Comparison of ENCODE assay signal across 32 mouse cellular contexts in the genomic region with DNA sequence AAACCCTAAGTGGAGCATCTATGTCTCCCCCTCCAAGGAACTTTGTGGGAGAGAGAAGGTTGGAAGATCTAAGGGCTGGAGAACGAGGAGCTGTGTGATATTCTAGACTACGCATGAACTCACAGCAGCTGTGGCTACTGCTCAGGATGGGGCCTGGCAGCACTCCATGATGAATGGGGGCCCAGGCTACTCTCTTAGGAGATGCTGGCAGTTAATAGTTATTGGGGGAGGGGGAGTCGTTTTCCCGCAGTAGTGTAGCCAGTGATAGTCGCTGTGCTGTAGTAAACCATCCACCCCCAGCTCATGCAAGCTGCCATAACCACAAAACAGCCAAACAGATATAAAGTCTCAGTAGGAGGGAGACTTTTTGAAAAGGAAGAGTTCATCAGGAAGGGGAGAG. TPM values are rescaled to one million over a fixed set of nuclear protein-coding genes. Genes with fewer than 3 reads are reported as not detected.
DNase-seq lines count a peak whose midpoint lies in the region; ATAC-seq and TF ChIP-seq lines count a peak whose summit lies in the region.
"Had no signal": no experiment of that assay in that cellular context is flagged by ENCODE, and none has a peak within 500 bp of the region (broad histone marks: within the 10 kb centered on the region; RNA-seq: fewer than 3 reads in every experiment).

No protein-coding gene starts in this region.

- H3K27me3 ChIP-seq in embryonic facial prominence, embryonic 14.5 days (replicated peaks; ENCODE audit: control insufficient read depth, insufficient read depth, low read length): peaks cover 8% of the 10 kb centered on the region; the same call in 1 of the 2 replicates
- peaks cover 46% of the 10 kb centered on the region for H3K27me3 ChIP-seq in embryonic facial prominence, embryonic 10.5 days (replicated peaks; ENCODE audit: low read depth, poor library complexity, severe bottlenecking)
- no peaks in the 10 kb centered on the region for H3K27me3 ChIP-seq in kidney, adult 2 months (replicated peaks; ENCODE audit: control insufficient read depth, insufficient read depth, low read length)
- peaks cover 1% of the 10 kb centered on the region; the same call in 1 of the 2 replicates for H3K27me3 ChIP-seq in lung, embryonic 15.5 days
- no peaks in the 10 kb centered on the region for H3K27me3 ChIP-seq in neural tube, embryonic 14.5 days (ENCODE audit: control insufficient read depth, insufficient read depth, low read length)
- H3K27me3 ChIP-seq: liver, embryonic 15.5 days; megakaryocyte, embryonic 14.5 days had no signal

- no peak for TF ChIP-seq POLR2A in kidney, adult 2 months (IDR thresholded peaks at IDR 0.05; ENCODE audit: low read depth, low read length)

- DNase-seq in embryonic facial prominence, embryonic 14.5 days (ENCODE audit: low spot score): peak; percentile 37
- DNase-seq in embryonic facial prominence, embryonic 10.5 days (ENCODE audit: low spot score): no peak
- DNase-seq in kidney, postnatal 10 days: peak; percentile 53
- no peak for DNase-seq in kidney, adult 2 months
- DNase-seq in lung, postnatal 14 days: no peak
- DNase-seq: adrenal gland, adult 8-10 months; cerebellum, adult 2 months; cerebellum, postnatal 36 days; gastrocnemius, postnatal 25 days; heart, adult 18-20 months; kidney, postnatal 36 days; lung, postnatal 4 days; right cerebral cortex, adult 18-20 months; thymus, adult 18-20 months; thymus, postnatal 25 days had no signal

- 35% methylated on average over 5 of the region's 5 CpGs for WGBS in embryonic facial prominence, embryonic 14.5 days
- 66% methylated on average over 5 of the region's 5 CpGs for WGBS in embryonic facial prominence, embryonic 10.5 days
- WGBS in kidney, adult 2 months: 29% methylated on average over 5 of the region's 5 CpGs
- WGBS in lung, embryonic 15.5 days: 34% methylated on average over 5 of the region's 5 CpGs
- WGBS in neural tube, embryonic 14.5 days: 5% methylated on average over 5 of the region's 5 CpGs

- ATAC-seq in embryonic facial prominence, embryonic 14.5 days (ENCODE audit: low read depth): no peak
- peak; percentile 27; the same call in 1 of the 2 replicates for ATAC-seq in lung, embryonic 15.5 days (ENCODE audit: borderline replicate concordance, extremely low read depth, low FRiP score, low TSS enrichment)
- peak; percentile 58 for ATAC-seq in neural tube, embryonic 14.5 days (ENCODE audit: low read depth)
- ATAC-seq: forebrain, embryonic 15.5 days; intestine, postnatal 0 days had no signal

- no peak overlapping the region for H3K9ac ChIP-seq in embryonic facial prominence, embryonic 14.5 days (ENCODE audit: low read depth, low read length)
- H3K9ac ChIP-seq in lung, embryonic 15.5 days: no peak overlapping the region
- no peak overlapping the region for H3K9ac ChIP-seq in neural tube, embryonic 14.5 days (replicated peaks; ENCODE audit: low read depth, low read length)
- H3K9ac ChIP-seq: embryonic facial prominence, embryonic 12.5 days; forebrain, embryonic 15.5 days; heart, embryonic 12.5 days; kidney, embryonic 15.5 days; liver, embryonic 15.5 days; midbrain, embryonic 12.5 days had no signal

- no peak overlapping the region for H3K4me2 ChIP-seq in embryonic facial prominence, embryonic 14.5 days (ENCODE audit: low read depth, low read length)
- no peak overlapping the region for H3K4me2 ChIP-seq in lung, embryonic 15.5 days
- no peak overlapping the region for H3K4me2 ChIP-seq in neural tube, embryonic 14.5 days (ENCODE audit: low read depth, low read length)
- H3K4me2 ChIP-seq: embryonic facial prominence, embryonic 12.5 days; forebrain, embryonic 15.5 days; heart, embryonic 12.5 days; kidney, embryonic 15.5 days; liver, embryonic 15.5 days; midbrain, embryonic 12.5 days had no signal

- no peak overlapping the region for H3K27ac ChIP-seq in embryonic facial prominence, embryonic 14.5 days (replicated peaks; ENCODE audit: low read depth, low read length)
- H3K27ac ChIP-seq in embryonic facial prominence, embryonic 10.5 days (replicated peaks): no peak overlapping the region
- H3K27ac ChIP-seq in kidney, adult 2 months (ENCODE audit: insufficient read depth, low read depth, low read length): no peak overlapping the region
- H3K27ac ChIP-seq in lung, embryonic 15.5 days: no peak overlapping the region
- no peak overlapping the region for H3K27ac ChIP-seq in neural tube, embryonic 14.5 days (ENCODE audit: low read depth, low read length)
- H3K27ac ChIP-seq: embryonic facial prominence, embryonic 12.5 days; forebrain, embryonic 10.5 days; forebrain, embryonic 15.5 days; hindbrain, embryonic 10.5 days; kidney, embryonic 15.5 days; liver, embryonic 15.5 days; midbrain, embryonic 12.5 days; stomach, postnatal 0 days had no signal

- no peaks in the 10 kb centered on the region for H3K36me3 ChIP-seq in embryonic facial prominence, embryonic 14.5 days (ENCODE audit: control insufficient read depth, insufficient read depth, low read length)
- H3K36me3 ChIP-seq in embryonic facial prominence, embryonic 10.5 days (replicated peaks): no peaks in the 10 kb centered on the region
- H3K36me3 ChIP-seq in kidney, adult 2 months (ENCODE audit: control insufficient read depth, insufficient read depth, low read length): no peaks in the 10 kb centered on the region
- H3K36me3 ChIP-seq in lung, embryonic 15.5 days: no peaks in the 10 kb centered on the region
- no peaks in the 10 kb centered on the region for H3K36me3 ChIP-seq in neural tube, embryonic 14.5 days (ENCODE audit: control insufficient read depth, insufficient read depth, low read length)
- H3K36me3 ChIP-seq: embryonic facial prominence, embryonic 12.5 days; forebrain, embryonic 10.5 days; forebrain, embryonic 15.5 days; G1E; heart, embryonic 12.5 days; hindbrain, embryonic 10.5 days; kidney, embryonic 15.5 days; liver, embryonic 15.5 days; midbrain, embryonic 12.5 days had no signal

- no peaks in the 10 kb centered on the region for H3K9me3 ChIP-seq in embryonic facial prominence, embryonic 14.5 days (ENCODE audit: control insufficient read depth, low read length)
- no peaks in the 10 kb centered on the region for H3K9me3 ChIP-seq in embryonic facial prominence, embryonic 10.5 days
- no peaks in the 10 kb centered on the region for H3K9me3 ChIP-seq in lung, embryonic 15.5 days
- H3K9me3 ChIP-seq in neural tube, embryonic 14.5 days (ENCODE audit: control insufficient read depth, low read length): no peaks in the 10 kb centered on the region
- H3K9me3 ChIP-seq: embryonic facial prominence, embryonic 12.5 days; forebrain, embryonic 15.5 days; heart, embryonic 12.5 days; kidney, embryonic 15.5 days; liver, embryonic 15.5 days; midbrain, embryonic 12.5 days had no signal

- no peaks in the 10 kb centered on the region for H3K4me1 ChIP-seq in embryonic facial prominence, embryonic 14.5 days (ENCODE audit: control insufficient read depth, insufficient read depth, low read length)
- peaks cover 4% of the 10 kb centered on the region; the same call in 1 of the 2 replicates for H3K4me1 ChIP-seq in embryonic facial prominence, embryonic 10.5 days
- H3K4me1 ChIP-seq in kidney, adult 2 months (ENCODE audit: control insufficient read depth, insufficient read depth, low read length): 0 out of 2 replicates have a peak, but pooled peaks cover 2% of the 10 kb centered on the region
- H3K4me1 ChIP-seq in lung, embryonic 15.5 days: no peaks in the 10 kb centered on the region
- 0 out of 2 replicates have a peak, but pooled peaks cover 2% of the 10 kb centered on the region for H3K4me1 ChIP-seq in neural tube, embryonic 14.5 days (ENCODE audit: control insufficient read depth, insufficient read depth, low read length)
- H3K4me1 ChIP-seq: forebrain, embryonic 15.5 days; heart, embryonic 12.5 days; kidney, embryonic 15.5 days; liver, embryonic 15.5 days; midbrain, embryonic 12.5 days had no signal

- no peak overlapping the region for H3K4me3 ChIP-seq in embryonic facial prominence, embryonic 14.5 days (ENCODE audit: low read depth, low read length)
- no peak overlapping the region for H3K4me3 ChIP-seq in embryonic facial prominence, embryonic 10.5 days
- no peak overlapping the region for H3K4me3 ChIP-seq in kidney, adult 2 months (ENCODE audit: insufficient read depth, low read depth, low read length)
- H3K4me3 ChIP-seq in lung, embryonic 15.5 days: no peak overlapping the region
- no peak overlapping the region for H3K4me3 ChIP-seq in neural tube, embryonic 14.5 days (ENCODE audit: low read depth, low read length)
- H3K4me3 ChIP-seq: embryonic facial prominence, embryonic 12.5 days; forebrain, embryonic 10.5 days; forebrain, embryonic 15.5 days; heart, embryonic 12.5 days; hindbrain, embryonic 10.5 days; kidney, embryonic 15.5 days; liver, embryonic 15.5 days; megakaryocyte, embryonic 14.5 days; midbrain, embryonic 12.5 days; myocyte had no signal

- TF ChIP-seq CTCF in kidney, adult 2 months (conservative IDR thresholded peaks at IDR 0.05; ENCODE audit: insufficient read depth, insufficient read length, low read depth, low read length): no peak

RNA-seq across cellular contexts. Expression of a gene that starts 18.6 kb away (rescaled TPM):
- 0.18 and 0.39 TPM in 2 replicates for polyA plus RNA-seq in embryonic facial prominence, embryonic 14.5 days (2014; fragmentation: Nextera tagmentation; extraction: Ambion mirVana)
- 8.7 and 11.1 TPM in 2 replicates for polyA plus RNA-seq in embryonic facial prominence, embryonic 10.5 days (2016; fragmentation: Nextera tagmentation; extraction: Ambion mirVana)
- polyA plus RNA-seq in kidney, adult 2 months (2012; rRNA removed): not detected in 2 replicates
- 0.16 TPM in 1 of 2 replicates, not detected in the other for polyA plus RNA-seq in lung, embryonic 15.5 days (2015; fragmentation: Nextera tagmentation; extraction: Ambion mirVana)
- 25.4 and 30.9 TPM in 2 replicates for polyA plus RNA-seq in neural tube, embryonic 14.5 days (2014; fragmentation: Nextera tagmentation; extraction: Ambion mirVana)
- polyA plus RNA-seq: frontal cortex, adult 2 months; G1E; liver, adult 2 months; myocyte; stomach, postnatal 0 days had no signal

Comparison
In these comparisons a context has a peak if more than half of its experiments do, and no peak if none do; other contexts are left out.
1. DNase-seq: peak in embryonic facial prominence, embryonic 14.5 days (single experiment) and kidney, postnatal 10 days (single experiment); none in embryonic facial prominence, embryonic 10.5 days (single experiment), kidney, adult 2 months (single experiment) and lung, postnatal 14 days (single experiment).